Mouse (Mus musculus) Patski (cell line): ENCODE measurements around the gene Dpp9. TPM values are rescaled to one million over a fixed set of nuclear protein-coding genes. Genes with fewer than 3 reads are reported as not detected.

Experiments used
- ATAC-seq: fragments of 100-300 bp; one replicate; pipeline ENCODE4 v1.8.0; 2021
- CTCF ChIA-PET: fragments of 350-600 bp; sonication (Branson Sonifier 250); formaldehyde crosslinking; loops from one replicate; lab custom pipeline; 2022; ENCODE audit warnings: inconsistent platforms; lab: Charles Lee
- POLR2A ChIA-PET: fragments of 350-600 bp; sonication (Branson Sonifier 250); formaldehyde crosslinking; loops from one replicate; lab custom pipeline; 2022; ENCODE audit warnings: antibody characterized with exemption, inconsistent platforms; lab: Charles Lee
- DNase-seq: peaks from one replicate; pipeline ENCODE4 v3.0.0-alpha.2; 2011; ENCODE audit warnings: low read depth, low spot score
- H3K27me3 ChIP-seq: fragments of 371-371 bp; one replicate; pipeline ENCODE4 v1.5.1; 2021
- CTCF ChIP-seq: fragments of 100-300 bp; IDR thresholded peaks from one replicate; pipeline ENCODE4 v1.5.1; 2021
- in situ Hi-C: fragments of 300-500 bp; cut with MboI; formaldehyde crosslinking; loops from 3 replicates; pipeline ENCODE4 v1.11.1; 2018; ENCODE audit warnings: low pct_unique_long_range_greater_than_20kb, mixed read lengths
- polyA plus RNA-seq: library from polyadenylated mRNA; unstranded; gene quantifications from one replicate; pipeline ENCODE4 v1.2.3, GENCODE M21; 2021

The Dpp9 gene
- polyA plus RNA-seq, 1 experiment from 2014 or later = 58.5 TPM

DNA sequence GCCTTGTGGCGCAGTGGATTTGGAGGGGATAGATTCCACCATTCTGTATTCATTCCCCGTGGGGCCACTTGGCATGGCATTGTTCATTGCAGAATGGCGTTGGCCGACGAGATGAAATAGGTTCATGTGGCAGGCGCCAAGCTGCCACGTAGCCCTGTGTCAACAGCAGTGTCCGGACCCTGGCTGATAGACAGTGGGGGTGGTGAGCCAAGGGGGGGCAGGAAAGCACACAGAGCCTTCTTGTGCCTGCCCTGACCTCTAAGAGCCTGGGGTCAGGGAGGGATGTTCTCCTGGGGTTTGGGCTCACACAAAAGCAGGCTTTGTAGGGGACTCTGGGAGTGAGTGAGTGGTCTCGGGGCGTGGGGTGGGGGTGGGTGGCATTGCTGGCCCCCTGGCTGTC is 48.1 kb downstream of the Dpp9 start:
- no peak for DNase-seq
- ChIA-PET CTCF (interaction anchor here (0.7 kb wide), 1 partner anchor 13 kb away, joined by 3 read pairs; no protein-coding TSS in a partner anchor), POLR2A (no interaction called here)
- in situ Hi-C loops = no loop called here
- TF ChIP-seq CTCF = no peak
- H3K27me3 ChIP-seq = no peaks in the 10 kb centered on the region
- ATAC-seq = no peak

GRCm38 (mm10) chr17:56169830-56170229 is 48.9 kb downstream of the Dpp9 start:
- in situ Hi-C loops = no loop called here
- ATAC-seq (no peak), DNase-seq (no peak)
- ChIA-PET POLR2A (no interaction called here), CTCF (interaction anchor here (0.7 to 1.0 kb wide), 2 partner anchors 10 to 13 kb away, joined by 3 read pairs; no protein-coding TSS in a partner anchor)
- H3K27me3 ChIP-seq = no peaks in the 10 kb centered on the region
- TF ChIP-seq CTCF = no peak

DNA sequence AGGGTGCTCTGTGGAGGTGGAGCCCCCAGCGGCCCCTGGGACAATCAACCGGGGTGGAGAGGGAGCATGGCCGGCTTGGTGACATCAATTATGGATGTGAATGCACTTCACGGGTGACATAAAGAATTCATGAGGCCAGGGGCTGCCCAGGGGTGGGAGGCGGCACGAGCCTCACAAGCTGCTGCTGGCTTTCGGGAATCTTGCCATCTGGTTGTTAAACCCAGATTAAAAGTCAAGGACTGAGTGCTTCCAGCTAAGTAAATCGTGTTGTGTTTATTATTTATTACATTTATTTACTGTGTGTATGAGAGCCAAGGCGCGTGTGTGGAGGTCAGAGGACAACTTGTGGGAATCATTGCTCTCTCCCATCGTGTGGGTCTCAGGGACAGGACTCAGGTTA is 53.0 kb downstream of the Dpp9 start:
- TF ChIP-seq CTCF = no peak
- POLR2A ChIA-PET = no interaction called here
- in situ Hi-C loops = no loop called here
- CTCF ChIA-PET = no interaction called here
- ATAC-seq = no peak
- DNase-seq = no peak
- no peaks in the 10 kb centered on the region for H3K27me3 ChIP-seq

DNA sequence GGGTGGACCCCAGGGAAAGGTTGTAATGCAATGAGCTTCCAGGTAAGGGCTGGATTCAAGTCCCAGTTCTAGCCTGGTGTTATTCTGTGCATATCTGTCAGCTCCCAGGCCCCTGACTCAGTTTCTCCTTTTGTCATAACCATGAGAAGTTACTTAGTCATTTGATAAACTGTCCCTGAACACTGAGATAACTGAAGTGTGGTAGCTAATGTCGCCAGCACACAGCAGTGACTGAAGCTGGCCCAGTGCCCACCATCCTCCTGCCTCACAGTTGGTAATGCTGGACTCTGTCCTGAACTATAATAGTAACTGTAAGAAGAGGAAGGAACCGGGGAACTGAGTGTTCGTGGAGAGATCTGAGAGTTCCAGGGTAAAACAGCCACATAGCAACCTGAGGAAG is 54.2 kb downstream of the Dpp9 start:
- DNase-seq = no peak
- no peak for TF ChIP-seq CTCF
- ATAC-seq = no peak
- ChIA-PET CTCF (no interaction called here), POLR2A (interaction anchor here (1.1 kb wide), 1 partner anchor 12 kb away, joined by 3 read pairs; no protein-coding TSS in a partner anchor)
- in situ Hi-C loops = loop anchor here (5.0 kb wide), 1 partner anchor 37 kb away; no protein-coding TSS in a partner anchor
- H3K27me3 ChIP-seq = no peaks in the 10 kb centered on the region

DNA sequence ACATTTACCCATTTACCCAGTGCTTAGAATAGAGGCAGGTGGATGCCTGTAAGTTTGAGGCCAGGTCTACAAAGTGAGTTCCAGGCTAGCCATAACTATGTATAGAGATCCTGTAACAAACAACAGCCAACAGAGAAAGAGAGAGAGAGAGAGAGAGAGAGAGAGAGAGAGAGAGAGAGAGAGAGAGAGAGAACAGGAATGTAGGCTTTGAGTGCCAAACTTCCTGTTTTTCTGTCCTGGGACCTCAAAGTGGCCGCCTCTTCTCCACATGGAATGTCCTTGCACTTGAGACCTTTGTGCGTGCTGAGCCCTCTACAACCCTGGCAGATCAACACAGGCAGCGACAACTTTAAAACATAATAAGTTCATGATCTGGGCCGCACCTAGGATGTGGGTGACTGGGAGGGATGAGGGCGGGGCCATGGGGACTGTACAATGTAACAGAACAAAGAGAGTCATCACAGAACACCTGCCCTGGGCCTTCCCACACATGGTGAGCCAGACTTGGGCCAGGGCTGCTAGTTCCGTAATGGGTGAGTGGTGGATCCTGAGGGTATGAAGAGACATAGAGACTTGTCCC is 55.1 kb downstream of the Dpp9 start:
- ATAC-seq (no peak), DNase-seq (no peak)
- POLR2A ChIA-PET = interaction anchor here (1.1 kb wide), 1 partner anchor 13 kb away, joined by 3 read pairs; no protein-coding TSS in a partner anchor
- TF ChIP-seq CTCF = no peak
- CTCF ChIA-PET = no interaction called here
- in situ Hi-C loops = loop anchor here (5.0 kb wide), 1 partner anchor 36 kb away; no protein-coding TSS in a partner anchor
- no peaks in the 10 kb centered on the region for H3K27me3 ChIP-seq

- H3K27me3 ChIP-seq = peaks cover 13% of the 10 kb centered on the region
- peak; percentile 49 for DNase-seq
- ChIA-PET CTCF (no interaction called here), POLR2A (no interaction called here)
- peak; percentile 98 for ATAC-seq
- no peak for TF ChIP-seq CTCF
- in situ Hi-C loops = loop anchor here (5.0 kb wide), 1 partner anchor 35 kb away; no protein-coding TSS in a partner anchor
Measured at GRCm38 (mm10) chr17:56162231-56162774, 56.4 kb downstream of the Dpp9 start, which contains the start of gene Tnfaip8l1. Gene Tnfaip8l1 (plus strand): TSS chr17:56162477.

DNA sequence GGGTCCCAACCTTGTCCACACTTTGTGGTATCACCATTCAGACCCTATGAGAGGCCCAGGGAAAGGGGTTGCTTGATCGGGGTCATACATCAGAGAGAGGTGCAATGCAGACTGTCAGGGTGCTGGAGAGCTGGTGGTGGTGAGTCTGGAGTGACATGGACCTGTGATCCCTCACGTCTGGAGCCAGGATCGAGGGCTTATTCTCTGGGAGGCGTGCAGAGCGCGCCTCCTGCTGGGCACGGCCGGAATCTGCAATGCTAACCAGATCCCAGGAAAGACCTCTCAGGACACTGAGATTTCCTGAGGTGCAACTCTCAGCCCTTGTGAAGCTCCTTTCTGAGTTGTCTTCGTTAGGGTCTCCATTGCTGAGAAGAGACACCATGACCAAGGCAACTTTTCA is 59.0 kb downstream of the Dpp9 start:
- ChIA-PET CTCF (interaction anchor here (0.8 to 1.7 kb wide), 13 partner anchors 10 to 96 kb away, joined by 3 to 12 read pairs (median 4); partner anchors contain the start of gene Lrg1), POLR2A (no interaction called here)
- no peak for ATAC-seq
- in situ Hi-C loops = loop anchor here (5.0 kb wide), 1 partner anchor 32 kb away; no protein-coding TSS in a partner anchor
- no peak for TF ChIP-seq CTCF
- DNase-seq = no peak
- peaks cover 22% of the 10 kb centered on the region for H3K27me3 ChIP-seq

DNA sequence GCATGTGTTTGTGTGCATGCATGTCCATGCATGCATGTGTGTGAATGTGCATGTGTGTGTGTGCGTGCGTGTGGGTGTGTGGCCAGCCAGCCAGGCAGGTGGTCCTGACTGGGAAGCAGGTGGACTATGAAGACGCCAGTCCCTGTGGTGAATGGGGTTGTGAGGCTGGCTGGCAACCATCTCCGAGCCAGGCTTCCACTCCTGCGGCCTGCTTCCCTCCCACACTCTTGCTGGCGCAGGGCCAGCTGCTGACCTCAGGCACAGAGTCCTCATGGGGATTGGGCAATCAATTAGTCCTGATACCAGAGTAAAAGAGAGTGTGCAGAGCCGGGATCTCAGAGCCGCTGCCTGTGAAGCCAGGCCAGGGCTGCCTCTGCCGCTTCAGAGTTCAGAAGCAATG is 65.1 kb downstream of the Dpp9 start:
- peak; percentile 27 for DNase-seq
- CTCF ChIA-PET = interaction anchor here (1.0 kb wide), 1 partner anchor 53 kb away, joined by 3 read pairs; no protein-coding TSS in a partner anchor
- POLR2A ChIA-PET = no interaction called here
- peak; percentile 68 for ATAC-seq
- TF ChIP-seq CTCF = no peak
- in situ Hi-C loops = no loop called here
- H3K27me3 ChIP-seq = peaks cover 58% of the 10 kb centered on the region

- DNase-seq (no peak), ATAC-seq (no peak)
- H3K27me3 ChIP-seq = peaks cover 67% of the 10 kb centered on the region
- ChIA-PET POLR2A (no interaction called here), CTCF (interaction anchor here (1.0 to 1.4 kb wide), 4 partner anchors 10 to 19 kb away, joined by 3 to 5 read pairs (median 4); no protein-coding TSS in a partner anchor)
- in situ Hi-C loops = no loop called here
- TF ChIP-seq CTCF = no peak
Measured at GRCm38 (mm10) chr17:56149897-56150296, 68.8 kb downstream of the Dpp9 start.

DNA sequence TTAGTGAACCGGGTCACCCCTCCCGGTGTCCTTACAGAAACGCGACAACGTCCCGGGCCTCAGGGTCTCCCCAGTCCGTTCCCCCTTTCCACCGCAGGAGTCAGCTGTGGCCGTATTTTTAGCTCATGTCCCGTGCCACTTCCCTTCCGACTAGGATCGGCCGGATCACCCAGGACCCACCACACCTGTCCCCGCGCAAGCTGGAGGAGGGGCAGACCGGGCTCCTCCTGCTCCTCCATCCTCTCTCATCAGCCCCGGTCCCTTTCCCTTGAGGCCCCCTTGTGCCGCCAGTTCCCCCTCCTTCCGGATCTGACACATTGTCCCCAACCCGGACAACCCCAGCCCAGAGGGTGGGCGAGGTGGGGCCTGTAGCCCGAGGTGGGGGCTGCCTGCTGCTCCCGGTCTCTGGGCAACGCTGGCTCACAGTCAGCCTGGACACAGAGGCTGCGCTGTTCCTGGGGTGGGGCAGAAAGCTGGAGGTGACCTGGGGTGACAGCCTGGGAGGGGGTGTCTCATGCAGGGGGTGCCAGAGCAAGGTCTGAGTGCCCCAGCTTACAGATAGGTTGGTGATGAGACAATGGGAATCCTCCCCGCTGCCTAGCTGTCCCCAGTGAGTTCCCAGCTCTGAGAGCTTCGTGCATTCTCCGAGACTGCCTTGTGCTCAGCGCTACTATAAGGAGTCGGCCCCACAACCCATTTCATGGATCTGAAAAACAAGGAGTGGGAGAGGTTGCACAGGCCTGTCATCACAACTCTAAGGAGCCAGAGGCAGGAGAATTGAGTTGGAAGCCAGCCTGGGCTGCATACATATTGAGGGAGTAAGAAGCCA is 69.7 kb downstream of the Dpp9 start:
- peaks cover 75% of the 10 kb centered on the region for H3K27me3 ChIP-seq
- ATAC-seq (no peak), DNase-seq (no peak)
- no peak for TF ChIP-seq CTCF
- in situ Hi-C loops = no loop called here
- POLR2A ChIA-PET = no interaction called here
- CTCF ChIA-PET = interaction anchor here (1.4 kb wide), 3 partner anchors 11 to 18 kb away, joined by 3 to 5 read pairs (median 4); no protein-coding TSS in a partner anchor
